Mouse (Mus musculus): ENCODE measurements at regions not wholly inside any gene's neighbourhood (a gene's known extent, or its start where the extent isn't known, plus 50 kb on each side); places are given as distances from the start of the nearest gene placed in this dataset.
"Not testable (repeated sequence)": the region's sequence is repeated elsewhere in the genome, so short reads cannot be mapped to it uniquely, and the experiment has no call there.

DNA sequence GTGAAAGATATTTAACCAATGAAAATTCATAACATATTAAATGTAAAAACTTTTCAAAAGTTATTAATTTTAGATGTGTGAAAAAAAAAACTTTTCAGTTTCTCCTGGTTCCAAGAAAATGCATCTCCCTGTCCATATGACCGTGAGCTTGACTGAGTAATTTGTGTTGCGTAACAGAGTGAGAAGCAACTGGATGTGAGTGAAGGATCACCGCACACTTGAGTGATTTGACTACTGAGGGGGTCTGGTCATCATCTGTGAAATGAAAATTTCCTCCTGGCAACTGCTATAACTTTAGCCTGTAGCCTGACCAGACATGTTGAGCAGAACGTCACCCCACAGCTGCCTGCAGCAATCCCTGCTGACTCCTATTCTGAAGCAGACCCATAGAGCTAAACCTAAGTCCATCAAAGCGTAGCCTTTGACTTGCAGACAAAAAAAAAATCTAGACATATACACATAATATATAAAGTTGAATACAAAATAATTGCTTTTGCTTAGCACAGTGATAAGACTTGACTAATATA, 461.2 kb downstream of the Brinp3 start:
- no peak for DNase-seq (ENCODE audit: extremely low spot score in 1 of 2, low spot score in 1 of 2)

DNA sequence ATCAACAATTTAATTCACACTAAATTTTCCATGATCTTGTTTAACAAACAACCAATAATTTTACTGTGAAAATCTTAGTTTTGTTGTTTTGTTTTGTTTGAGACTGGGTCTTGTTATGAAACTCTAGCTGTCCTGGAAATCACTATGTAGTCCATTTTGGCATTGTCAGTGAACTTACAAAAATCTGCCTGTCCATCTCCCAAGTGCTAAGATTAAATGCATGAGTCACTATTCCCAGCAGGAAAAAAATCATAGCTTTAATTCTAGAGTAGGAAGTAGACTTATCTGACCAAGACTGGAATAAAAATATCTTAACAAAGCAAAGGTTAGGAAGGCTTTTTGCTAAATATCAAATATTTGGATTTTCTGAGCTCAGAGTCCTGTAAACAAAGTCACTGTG, 461.8 kb downstream of the Brinp3 start:
- DNase-seq (ENCODE audit: extremely low spot score in 1 of 2, low spot score in 1 of 2): no peak

DNA sequence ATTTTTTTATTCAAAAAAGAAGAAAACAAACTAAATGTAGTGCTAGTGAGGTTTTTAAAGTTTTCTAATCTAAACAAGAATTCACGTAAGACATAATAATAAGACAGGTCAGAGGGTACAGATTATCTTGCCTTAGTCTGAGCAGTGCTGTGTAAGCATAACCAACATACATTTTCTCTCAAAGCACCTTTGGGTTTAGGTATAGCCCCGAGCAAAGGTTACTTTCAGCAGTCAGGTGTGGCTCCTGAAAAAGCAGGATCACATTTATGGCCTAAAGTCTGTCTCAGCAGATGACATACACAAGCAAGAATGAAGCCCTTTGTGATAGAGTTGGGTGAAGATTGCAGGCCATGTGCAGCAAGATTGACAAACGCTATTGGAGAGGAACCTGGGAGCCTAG, 465.9 kb downstream of the Brinp3 start:
- DNase-seq (ENCODE audit: extremely low spot score in 1 of 2, low spot score in 1 of 2): no peak

DNA sequence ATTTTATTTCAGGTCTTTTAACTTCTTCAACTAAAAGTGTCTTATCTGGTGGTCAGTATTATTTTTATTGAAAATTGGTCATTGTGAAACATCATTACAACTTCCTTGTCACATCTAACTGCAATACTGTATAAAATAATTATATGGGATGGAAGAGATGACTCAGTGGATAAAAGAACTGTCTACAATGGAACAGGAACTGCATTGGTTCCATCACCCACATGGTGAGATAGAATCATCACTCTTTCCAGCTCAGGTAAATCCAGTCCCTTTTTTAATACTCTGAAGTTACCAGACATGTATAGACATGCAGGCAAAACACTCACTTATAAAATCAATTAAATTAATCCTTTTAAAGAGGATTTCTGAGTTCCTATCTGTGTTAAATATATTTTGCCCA, 473.0 kb downstream of the Brinp3 start:
- no peak for DNase-seq (ENCODE audit: extremely low spot score in 1 of 2, low spot score in 1 of 2)

DNA sequence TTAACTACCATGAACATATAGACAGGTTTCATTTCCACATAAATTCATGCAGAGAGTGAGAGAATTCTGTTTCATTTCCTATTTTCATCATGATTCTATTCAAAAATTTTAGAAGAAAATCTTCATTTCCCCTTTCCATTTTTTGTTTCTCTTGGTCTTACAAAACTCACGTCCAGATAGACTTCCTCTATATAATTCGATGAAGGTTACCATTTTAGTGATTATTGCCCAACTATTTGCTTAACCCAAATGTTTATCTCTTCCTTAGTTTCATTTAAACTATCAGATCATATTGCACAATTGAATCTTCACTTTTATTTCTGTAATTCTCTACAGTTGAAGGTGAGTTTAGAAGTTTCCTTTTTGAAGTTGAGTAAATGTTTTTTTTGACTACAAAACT, 473.4 kb downstream of the Brinp3 start:
- no peak for DNase-seq (ENCODE audit: extremely low spot score in 1 of 2, low spot score in 1 of 2)

DNA sequence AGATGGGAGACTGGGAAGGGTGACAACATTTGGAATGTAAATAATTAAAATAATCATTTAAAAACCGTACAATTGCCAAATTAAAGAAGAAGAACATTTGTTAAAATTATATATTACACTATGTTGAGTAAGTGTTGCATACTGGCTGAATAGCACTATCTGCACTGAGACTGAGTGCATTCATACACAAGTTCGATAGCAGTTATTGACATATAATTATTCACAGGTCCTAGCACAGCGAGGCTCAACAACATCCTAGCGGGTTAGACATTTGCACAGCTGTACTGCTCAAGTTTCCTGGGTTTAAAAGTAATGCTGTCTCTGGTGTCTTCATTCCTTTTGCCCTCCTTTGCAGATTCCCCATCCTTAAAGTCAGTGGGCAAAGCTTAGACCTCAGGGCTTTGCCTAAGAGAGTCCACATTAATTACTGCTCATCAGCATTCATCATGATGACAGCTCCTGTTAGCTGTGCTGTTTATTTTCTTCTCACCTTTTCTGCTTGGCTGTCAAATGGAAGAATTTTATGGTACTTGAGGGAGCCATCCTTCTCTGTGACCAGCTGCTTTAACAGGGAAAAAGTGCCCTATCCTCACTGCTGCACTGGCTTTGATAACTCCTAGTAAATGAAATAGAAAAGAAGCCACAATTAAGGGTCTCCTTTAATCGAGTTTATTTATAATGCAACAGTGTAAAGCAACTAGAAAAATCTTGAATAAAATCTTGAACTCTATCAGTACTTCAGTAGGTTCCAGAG, 489.1 kb downstream of the Brinp3 start:
- DNase-seq (ENCODE audit: extremely low spot score in 1 of 2, low spot score in 1 of 2): no peak

DNA sequence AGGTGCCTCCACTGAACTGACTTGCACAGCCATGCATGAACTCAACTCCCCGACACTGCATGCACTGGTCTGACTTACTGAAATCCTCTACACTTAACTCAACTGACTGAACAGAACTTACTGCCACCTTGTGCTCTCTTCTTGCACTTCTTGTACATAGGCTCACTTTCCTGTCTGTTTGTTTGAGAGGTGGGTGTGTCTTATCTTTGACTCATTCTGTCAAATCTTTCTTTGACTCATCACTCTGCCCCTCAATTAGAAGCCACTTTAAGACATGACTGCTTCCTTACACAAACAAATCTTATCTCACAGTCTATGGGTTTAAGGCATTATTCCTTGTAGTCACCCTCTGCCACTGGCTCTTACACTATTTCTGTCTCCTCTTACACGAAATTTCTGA, 505.5 kb downstream of the Brinp3 start:
- DNase-seq (ENCODE audit: extremely low spot score in 1 of 2, low spot score in 1 of 2): no peak

DNA sequence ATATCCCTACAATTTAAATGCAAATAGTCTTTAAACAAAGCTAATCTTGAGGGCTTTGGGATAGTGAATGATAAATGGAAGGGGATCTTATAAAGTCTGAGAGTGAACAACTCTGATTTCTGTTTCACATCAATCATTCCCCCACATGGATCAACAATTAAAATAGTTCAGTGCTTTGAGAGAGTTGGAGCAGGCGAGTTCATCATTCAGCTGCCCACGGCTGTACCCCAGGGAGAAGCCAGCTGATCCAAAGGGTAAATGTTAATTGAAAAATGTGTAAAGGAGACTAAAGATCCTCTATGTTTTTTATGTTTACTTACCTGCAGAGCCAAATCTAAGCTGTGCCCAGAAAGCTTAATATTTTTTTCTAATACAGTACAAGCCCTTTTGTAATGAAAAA, 553.2 kb downstream of the Brinp3 start:
- DNase-seq (ENCODE audit: extremely low spot score in 1 of 2, low spot score in 1 of 2): no peak

DNA sequence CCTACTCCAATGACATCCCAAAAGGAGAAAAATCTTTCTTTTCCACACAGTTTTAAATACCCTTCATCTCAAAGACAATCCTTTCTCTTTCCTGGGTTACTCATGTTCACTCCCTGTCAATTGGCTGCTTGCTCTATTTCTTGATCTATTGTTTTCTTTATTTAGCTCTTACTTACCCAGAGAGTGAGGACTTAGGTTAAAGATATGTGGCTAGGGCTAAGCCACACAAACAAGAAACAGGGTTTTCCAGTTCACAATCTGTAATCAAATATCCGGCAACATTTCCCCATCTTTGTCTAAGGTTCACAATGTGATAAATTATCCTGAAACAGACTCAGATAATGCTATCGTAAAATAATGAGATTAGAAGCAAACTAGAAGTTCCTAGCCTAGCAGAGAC, 563.9 kb downstream of the Brinp3 start:
- DNase-seq (ENCODE audit: extremely low spot score in 1 of 2, low spot score in 1 of 2): no peak

DNA sequence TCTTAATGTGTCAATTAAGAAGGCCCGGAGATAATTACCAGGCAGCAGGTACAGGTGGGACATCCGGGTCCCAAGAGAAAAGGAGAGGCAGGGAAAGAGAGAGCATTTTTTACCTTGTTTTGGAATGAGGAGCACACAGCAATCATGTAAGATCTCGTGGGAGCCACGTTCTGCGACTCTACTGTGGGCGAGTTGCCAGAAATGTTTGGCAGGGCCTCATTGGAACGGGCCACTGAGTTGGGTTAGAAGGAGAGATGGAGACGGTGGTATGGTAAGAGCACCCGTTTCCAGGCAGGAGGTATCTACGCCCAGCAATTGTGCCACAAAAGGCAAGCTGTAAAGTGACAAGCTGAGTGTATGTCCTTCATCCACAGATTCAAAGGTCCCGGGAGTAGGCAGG, 579.6 kb downstream of the Brinp3 start:
- DNase-seq (ENCODE audit: extremely low spot score in 1 of 2, low spot score in 1 of 2): no peak

DNA sequence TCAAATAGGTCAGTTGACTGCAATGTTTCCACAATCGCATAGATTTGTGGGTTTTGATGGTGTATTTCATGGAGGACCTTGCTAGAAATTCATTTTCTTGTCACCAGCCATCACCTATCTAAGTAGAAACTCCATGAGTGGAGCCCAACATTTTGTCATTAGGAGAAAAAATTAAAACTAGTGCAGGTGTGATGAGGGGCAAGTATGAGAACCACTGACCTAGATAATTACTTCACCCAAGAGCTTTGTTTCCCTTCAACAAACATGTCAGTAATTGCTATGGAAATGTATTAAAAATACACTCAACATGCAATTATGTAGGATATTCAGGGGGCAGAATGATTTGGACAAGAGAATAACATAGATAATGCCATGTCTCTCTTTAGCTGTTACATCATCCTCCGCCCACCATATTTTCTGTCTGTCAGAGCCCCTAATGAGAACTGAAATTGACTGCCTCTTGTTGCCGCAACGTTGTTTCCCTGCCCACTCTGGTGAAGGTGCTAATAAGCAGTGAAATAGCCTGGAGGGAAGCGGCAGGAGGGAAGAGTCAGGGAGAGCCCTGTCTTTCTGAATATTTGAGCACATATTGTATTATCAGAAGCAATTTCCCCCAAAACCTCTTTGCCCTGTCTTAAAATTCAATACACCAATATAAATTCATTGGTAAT, 589.7 kb downstream of the Brinp3 start:
- no peak for DNase-seq (ENCODE audit: extremely low spot score in 1 of 2, low spot score in 1 of 2)

DNA sequence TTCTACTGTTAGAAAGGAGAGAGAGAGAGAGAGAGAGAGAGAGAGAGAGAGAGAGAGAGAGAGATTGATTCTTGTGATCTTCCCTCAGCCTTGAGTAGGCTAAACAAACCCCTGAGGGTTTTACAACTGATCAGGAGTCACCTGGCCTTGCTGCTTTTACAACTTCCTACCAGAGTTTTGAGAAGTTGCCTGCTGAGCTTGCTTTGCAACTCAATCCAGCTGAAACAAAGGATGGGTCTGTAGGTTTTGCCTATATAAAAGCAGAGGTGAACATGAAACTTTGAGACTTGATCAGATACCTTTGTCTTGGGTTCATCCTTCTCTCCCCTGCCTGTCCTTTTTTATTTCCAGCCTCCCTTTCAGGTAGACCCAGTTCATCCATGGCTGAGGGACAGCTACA, 631.0 kb downstream of the Brinp3 start:
- DNase-seq (ENCODE audit: extremely low spot score in 1 of 2, low spot score in 1 of 2): no peak

DNA sequence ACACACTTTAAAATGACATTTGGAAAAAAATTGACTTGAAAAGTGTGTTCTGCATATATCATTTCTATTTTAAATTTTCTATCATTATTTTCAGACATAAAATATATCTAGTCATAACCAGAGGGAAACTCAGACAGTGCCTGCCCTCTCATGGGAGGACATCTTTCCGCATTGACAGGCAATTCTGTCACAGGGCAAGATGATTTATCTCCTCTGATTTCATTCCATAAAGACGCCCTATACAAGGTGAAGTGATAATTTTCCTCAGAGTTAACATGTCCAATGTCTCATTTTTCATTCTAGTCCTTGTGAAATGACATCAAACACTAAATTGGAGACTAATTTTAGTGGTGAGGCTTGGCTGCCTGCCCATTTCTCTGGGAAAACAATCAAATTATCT, 643.6 kb downstream of the Brinp3 start:
- DNase-seq (ENCODE audit: extremely low spot score in 1 of 2, low spot score in 1 of 2): no peak

DNA sequence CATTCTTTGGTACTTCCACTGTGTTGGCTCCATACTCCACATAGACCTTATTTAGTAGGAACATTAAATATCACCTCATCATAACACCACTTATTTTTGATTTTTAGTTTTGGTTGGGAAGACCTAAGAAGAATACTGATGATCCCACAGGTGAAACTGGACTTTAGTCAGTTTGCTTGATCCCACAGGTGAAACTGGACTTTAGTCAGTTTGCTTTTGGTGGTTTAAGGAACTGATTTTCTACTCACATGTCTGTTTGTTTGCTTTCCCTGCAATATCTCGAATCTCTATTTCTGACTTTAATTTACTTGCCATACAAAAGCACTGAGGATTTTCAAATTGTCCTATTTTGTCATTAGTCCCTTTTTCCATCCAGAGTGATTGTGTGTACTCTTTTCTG, 680.8 kb downstream of the Brinp3 start:
- no peak for DNase-seq (ENCODE audit: extremely low spot score in 1 of 2, low spot score in 1 of 2)

DNA sequence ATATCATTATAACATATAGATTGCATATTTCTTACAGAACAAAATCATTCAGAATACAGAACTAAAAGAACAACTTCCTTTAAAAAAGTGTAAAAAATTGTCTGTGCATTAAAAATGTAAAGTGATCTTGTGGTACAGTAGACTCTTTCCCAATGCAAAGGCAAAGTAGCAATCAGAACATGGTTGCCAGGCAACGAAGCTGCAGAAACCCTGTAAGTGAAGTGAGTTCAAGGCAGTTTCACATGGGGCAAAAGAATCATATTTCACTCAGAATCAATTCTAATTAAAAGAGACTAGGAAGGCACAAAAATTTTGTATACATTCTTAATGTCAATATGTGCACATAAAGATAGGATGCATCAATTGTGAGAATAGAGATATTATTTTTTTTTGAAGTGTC, 692.2 kb downstream of the Brinp3 start:
- peak in 1 of 2 experiments; percentile 1 for DNase-seq (ENCODE audit: extremely low spot score in 1 of 2, low spot score in 1 of 2)

DNA sequence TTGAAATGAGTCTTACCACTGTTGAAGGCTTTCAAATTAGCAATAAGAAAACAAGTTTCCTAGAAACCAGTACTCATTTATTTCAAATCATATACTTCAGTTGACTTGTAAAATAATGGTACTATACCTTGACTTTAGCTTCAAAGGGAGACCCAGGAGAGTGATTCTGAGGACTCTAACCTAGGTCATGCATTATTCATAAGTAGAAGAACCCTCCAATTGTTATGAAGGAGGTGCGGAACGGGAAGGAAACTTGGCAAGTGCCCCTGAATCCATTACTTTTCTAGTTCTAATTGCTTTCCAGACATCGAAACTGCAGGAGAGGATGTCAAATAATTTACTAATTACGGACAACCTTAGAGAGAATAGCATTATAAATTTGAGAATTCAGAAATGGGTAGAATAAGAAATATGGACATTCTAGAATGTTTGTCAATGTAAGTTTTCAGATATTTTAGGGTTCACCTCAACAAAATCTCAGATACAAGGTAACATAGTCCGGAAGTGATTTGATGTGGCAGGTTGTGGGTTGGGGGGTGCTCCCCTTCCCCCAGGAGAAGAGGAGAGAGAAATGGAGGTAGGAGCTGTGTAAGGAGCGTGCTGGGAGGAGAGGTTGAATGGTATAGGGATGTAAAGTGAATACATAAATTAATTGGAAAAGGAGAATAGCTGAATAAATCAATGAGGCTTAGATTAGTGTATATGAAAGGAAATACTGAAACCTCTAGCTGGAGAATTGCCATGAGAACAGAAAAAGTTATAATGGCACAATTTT, 692.9 kb downstream of the Brinp3 start:
- DNase-seq (ENCODE audit: extremely low spot score in 1 of 2, low spot score in 1 of 2): no peak

DNA sequence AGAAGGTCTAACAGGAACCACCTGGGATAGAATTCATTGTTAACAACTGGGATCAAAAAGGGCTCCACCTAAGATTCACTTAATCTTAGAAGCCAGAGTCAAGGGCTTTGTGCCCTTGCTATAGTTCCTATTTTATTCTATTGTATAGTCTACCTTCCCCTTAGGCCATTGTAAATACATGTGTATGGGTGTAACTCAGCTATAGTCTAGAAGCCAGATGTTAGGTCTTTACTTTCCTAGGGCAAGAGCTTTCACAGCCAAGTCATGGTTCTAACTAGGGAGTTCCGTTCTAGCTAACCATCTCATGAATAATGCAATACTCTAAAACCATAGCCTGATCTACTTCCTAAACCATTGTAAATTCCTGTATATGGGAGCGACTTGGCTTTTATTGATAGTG, 705.4 kb downstream of the Brinp3 start:
- DNase-seq (ENCODE audit: extremely low spot score in 1 of 2, low spot score in 1 of 2): not testable (repeated sequence)

DNA sequence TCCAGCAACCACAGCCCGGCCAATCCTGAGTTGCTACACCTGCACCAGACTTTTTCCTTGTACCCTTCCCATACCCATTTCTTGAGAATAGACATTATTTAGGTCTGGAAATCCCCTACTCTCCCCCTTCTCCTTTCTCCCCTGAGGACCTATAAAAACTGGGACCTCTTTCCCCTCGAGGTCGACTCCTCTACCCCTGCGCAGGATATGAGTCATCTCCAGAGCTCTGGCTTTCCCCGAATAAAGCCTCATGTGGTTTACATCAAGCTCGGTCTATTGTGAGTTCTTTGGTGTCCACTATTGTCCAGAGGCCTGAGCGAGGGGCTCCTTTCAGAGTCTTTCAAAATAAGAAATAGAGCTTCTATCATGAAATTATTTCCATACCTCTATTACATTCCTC, 720.3 kb downstream of the Brinp3 start:
- not testable (repeated sequence) for DNase-seq (ENCODE audit: extremely low spot score in 1 of 2, low spot score in 1 of 2)

DNA sequence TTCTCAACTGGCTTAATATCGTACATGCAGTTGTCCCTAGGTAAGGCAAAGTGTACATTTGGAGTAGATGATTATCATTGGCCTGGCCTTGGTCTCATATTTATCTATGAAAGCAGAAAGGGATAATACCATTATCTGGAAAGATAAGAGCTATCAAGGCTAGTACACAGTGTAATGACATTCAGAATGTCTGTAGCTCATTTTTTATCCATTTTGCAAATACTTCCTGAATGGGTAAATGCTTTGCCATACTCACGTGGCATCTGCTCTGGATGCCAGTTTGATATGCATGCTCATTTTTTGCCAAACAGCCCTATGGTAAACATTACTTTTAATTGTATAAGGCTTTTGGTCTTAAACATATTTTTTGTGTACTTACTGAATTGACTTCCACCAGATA, 723.4 kb downstream of the Brinp3 start:
- no peak for DNase-seq (ENCODE audit: extremely low spot score in 1 of 2, low spot score in 1 of 2)

DNA sequence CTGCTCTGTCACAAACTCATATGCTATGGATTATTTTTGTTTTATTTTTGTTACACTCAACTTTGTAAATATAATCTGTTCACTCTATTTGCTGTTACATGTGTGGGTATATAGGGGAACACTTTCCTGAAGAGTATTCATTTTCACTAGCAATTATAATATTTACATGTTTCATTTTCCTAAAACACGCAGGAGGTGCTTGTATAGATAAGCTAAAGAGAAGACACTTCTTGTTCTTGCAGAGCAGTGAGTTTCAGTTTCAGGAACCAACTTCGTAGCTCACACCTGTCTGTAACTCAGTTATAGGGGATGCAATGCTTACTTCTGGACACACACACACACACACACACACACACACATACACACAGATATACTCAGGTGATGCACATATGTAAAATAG, 724.9 kb downstream of the Brinp3 start:
- DNase-seq (ENCODE audit: extremely low spot score in 1 of 2, low spot score in 1 of 2): no peak

DNA sequence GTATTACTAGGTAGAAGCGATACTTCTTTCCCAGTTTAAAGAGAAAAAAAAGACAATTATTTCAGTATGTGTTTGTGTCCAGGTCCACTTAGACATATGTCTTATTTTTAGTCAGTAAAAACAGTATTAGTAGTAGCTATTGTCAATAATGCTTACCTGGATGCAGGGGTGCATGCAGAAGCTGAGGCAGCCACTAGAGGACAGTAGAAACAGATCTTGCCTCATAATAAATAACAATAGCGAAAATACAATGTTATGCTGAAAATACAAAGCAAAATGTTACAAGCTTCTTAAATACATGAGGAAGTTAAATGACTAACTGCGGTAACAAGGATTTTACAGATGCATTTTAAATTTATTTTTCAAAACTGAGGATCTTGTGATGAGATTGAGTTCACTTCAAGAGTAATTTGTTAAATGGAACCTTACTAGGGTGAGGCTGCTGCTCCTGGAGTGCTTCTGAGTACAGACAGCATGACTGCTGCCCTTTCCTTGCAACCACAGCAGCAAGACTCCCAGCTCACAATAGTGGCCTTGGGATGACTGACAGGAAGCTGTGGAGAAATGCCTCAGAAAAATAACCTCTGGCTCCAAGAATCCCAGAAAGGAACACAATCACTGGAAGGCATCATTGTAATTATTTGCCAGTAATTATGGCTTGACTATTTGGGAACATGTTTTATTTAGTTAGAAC, 728.8 kb downstream of the Brinp3 start:
- DNase-seq (ENCODE audit: extremely low spot score in 1 of 2, low spot score in 1 of 2): no peak
